Mouse (Mus musculus) fat pad, adult 2 months (tissue): ENCODE data around the gene Ucn.

Experiments
- DNase-seq: peaks from one replicate; pipeline ENCODE4 v3.0.0-alpha.2; 2011; ENCODE audit warnings: low read depth, low spot score; ENCODE audit errors: extremely low read depth

Ucn gene

GRCm38 (mm10) chr5:31110781-31111180, 27.8 kb downstream of the Ucn start:
- no peak for DNase-seq

- DNase-seq, result no peak
These were observed 30.6 kb downstream of the Ucn start, which contains the start of gene Slc30a3 for GRCm38 (mm10) chr5:31108000-31108490. Slc30a3 (minus strand) TSS chr5:31108237.

- no peak for DNase-seq
These were observed 32.8 kb downstream of the Ucn start, which contains the start of gene Dnajc5g for GRCm38 (mm10) chr5:31105814-31106335. Dnajc5g (plus strand) TSS chr5:31106285.

- no peak for DNase-seq
These were observed 42.7 kb downstream of the Ucn start for GRCm38 (mm10) chr5:31095711-31096480.

GRCm38 (mm10) chr5:31094799-31095691, 43.6 kb downstream of the Ucn start:
- no peak for DNase-seq

- DNase-seq, result no peak
These were observed 44.4 kb downstream of the Ucn start for GRCm38 (mm10) chr5:31094100-31094798.

- DNase-seq, result no peak
These were observed 45.2 kb downstream of the Ucn start for GRCm38 (mm10) chr5:31093151-31094041.

- DNase-seq, result no peak
These were observed 46.2 kb downstream of the Ucn start for GRCm38 (mm10) chr5:31092231-31092975.
